Mouse (Mus musculus) retina, postnatal 7 days (tissue): ENCODE measurements at regions not wholly inside any gene's neighbourhood (a gene's known extent, or its start where the extent isn't known, plus 50 kb on each side); places are given as distances from the start of the nearest gene placed in this dataset.

Source experiments
- DNase-seq: peaks from one replicate; pipeline ENCODE4 v3.0.0-alpha.2; 2012; ENCODE audit warnings: low read depth, low spot score

GRCm38 (mm10) chr12:61146695-61147094 lies 376.3 kb upstream of the Lrfn5 start:
- no peak for DNase-seq

- DNase-seq = peak; percentile 6
These were observed 347.6 kb upstream of the Lrfn5 start for GRCm38 (mm10) chr12:61175331-61175730.
